Comparison of ENCODE assay signal across 15 mouse cellular contexts in genomic region chr5:100246709-100247108, GRCm38 (mm10).
"Had no signal": no experiment of that assay in that cellular context is flagged by ENCODE, and none has a peak within 500 bp of the region (broad histone marks: within the 10 kb centered on the region; RNA-seq: fewer than 3 reads in every experiment).

No protein-coding gene starts in this region.

- DNase-seq: kidney, adult 2 months; layer of hippocampus, adult 9-11 months; layer of hippocampus, postnatal 36 days; lung, adult 2 months; lung, postnatal 36 days; retina, postnatal 1 day; thymus, postnatal 4 days had no signal

- ATAC-seq: intestine, embryonic 15.5 days; lung, postnatal 0 days had no signal

- H3K27me3 ChIP-seq: intestine, embryonic 15.5 days; kidney, embryonic 15.5 days; limb, embryonic 13.5 days; liver, embryonic 15.5 days; neural tube, embryonic 13.5 days; stomach, embryonic 15.5 days had no signal

- H3K9ac ChIP-seq: intestine, embryonic 15.5 days; kidney, embryonic 15.5 days; limb, embryonic 13.5 days; liver, embryonic 15.5 days; neural tube, embryonic 13.5 days; stomach, embryonic 15.5 days had no signal

- H3K4me3 ChIP-seq: intestine, embryonic 15.5 days; kidney, embryonic 15.5 days; limb, embryonic 13.5 days; liver, embryonic 15.5 days; neural tube, embryonic 13.5 days; stomach, embryonic 15.5 days had no signal

- H3K27ac ChIP-seq: intestine, embryonic 15.5 days; kidney, embryonic 15.5 days; limb, embryonic 13.5 days; liver, embryonic 15.5 days; neural tube, embryonic 13.5 days; stomach, embryonic 15.5 days had no signal

- H3K9me3 ChIP-seq: intestine, embryonic 15.5 days; kidney, embryonic 15.5 days; limb, embryonic 13.5 days; liver, embryonic 15.5 days; neural tube, embryonic 13.5 days; stomach, embryonic 15.5 days had no signal

- H3K4me2 ChIP-seq: intestine, embryonic 15.5 days; kidney, embryonic 15.5 days; limb, embryonic 13.5 days; liver, embryonic 11.5 days; liver, embryonic 15.5 days; neural tube, embryonic 13.5 days; stomach, embryonic 15.5 days had no signal

- H3K36me3 ChIP-seq: intestine, embryonic 15.5 days; kidney, embryonic 15.5 days; limb, embryonic 13.5 days; liver, embryonic 15.5 days; neural tube, embryonic 13.5 days; stomach, embryonic 15.5 days had no signal

- H3K4me1 ChIP-seq: intestine, embryonic 15.5 days; kidney, embryonic 15.5 days; limb, embryonic 13.5 days; liver, embryonic 15.5 days; neural tube, embryonic 13.5 days; stomach, embryonic 15.5 days had no signal
